Mouse (Mus musculus) CD4-positive, CD25-positive, alpha-beta regulatory T cell, adult 2 months (primary cell): ENCODE measurements at regions not wholly inside any gene's neighbourhood (a gene's known extent, or its start where the extent isn't known, plus 50 kb on each side); places are given as distances from the start of the nearest gene placed in this dataset.
"Not testable (repeated sequence)": the region's sequence is repeated elsewhere in the genome, so short reads cannot be mapped to it uniquely, and the experiment has no call there.

ENCODE experiments used
- DNase-seq: peaks from one replicate; pipeline ENCODE4 v3.0.0-alpha.2; 2012; ENCODE audit warnings: low read depth, low spot score

DNA sequence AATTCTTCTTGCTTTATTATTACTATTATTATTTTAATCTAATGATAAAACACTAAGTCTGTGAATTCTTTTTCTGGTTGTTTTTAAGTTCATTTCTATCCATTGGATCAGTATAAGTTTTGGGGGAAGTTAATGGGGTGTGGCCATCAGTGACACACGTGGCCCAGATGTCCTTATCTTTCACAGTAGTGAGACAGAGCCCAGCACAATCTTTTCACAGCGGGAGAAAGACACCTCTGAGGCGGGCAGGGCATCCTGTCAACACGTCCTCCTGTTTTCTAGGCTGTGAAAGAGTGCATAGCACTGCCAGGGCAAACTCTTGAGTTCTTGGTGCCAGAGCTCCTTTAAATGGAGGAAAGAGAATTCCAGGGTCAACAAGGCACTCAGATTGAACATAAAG lies 162.1 kb downstream of the Ifng start:
- DNase-seq = no peak

- no peak for DNase-seq
Observed at GRCm38 (mm10) chr10:118603857-118604414, 163.1 kb downstream of the Ifng start.

GRCm38 (mm10) chr10:118605156-118605821 lies 164.4 kb downstream of the Ifng start:
- DNase-seq = peak; percentile 53

DNA sequence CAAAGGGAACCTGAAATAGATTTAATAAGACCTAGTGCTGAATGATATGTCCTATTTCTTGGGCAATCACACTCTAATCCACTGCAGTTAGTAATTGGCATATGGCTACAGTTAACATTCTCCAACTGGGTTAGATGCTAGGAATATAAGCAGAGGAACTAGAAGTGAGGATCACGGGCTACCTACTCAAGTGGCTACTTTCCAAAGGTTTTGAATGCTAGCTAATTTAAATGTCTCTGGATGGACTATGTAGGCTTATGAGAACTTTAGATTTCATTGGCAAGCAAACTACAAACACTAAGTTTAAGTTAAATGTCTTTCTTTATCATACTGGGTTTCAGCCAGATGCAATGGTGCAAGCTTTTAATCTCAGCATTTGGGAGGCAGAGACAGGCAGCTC lies 166.6 kb downstream of the Ifng start:
- no peak for DNase-seq

- DNase-seq = no peak
Observed at GRCm38 (mm10) chr10:118608376-118609145, 167.7 kb downstream of the Ifng start.

GRCm38 (mm10) chr10:118609157-118609556 lies 168.3 kb downstream of the Ifng start:
- DNase-seq = no peak

DNA sequence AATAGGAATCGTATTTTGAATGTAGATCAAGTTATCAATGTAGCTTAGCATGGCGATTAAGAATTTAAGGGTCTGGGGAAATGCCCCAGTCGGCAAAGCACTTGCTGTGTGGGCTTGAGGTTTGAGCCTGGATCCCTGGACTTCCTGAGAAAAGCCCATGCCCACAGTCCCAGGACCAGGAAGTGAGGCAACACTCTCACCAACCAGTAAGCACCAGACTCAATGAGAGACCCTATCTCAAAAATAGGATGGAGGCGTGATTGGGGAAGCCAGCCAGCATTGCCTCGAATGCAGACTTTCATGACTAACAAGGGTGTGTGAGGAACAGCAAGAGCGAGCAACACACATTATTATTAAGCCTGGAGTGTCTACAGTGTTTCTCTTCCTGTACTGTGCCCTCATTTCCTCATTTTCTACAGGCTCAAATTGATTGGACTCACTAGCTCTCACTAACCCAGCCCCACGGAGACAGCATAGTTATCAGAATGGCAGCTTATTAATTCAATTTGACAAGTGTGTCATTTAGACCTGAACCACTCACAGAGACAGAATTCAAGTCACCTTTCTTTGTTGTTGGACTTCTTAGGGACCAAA lies 170.1 kb downstream of the Ifng start:
- no peak for DNase-seq

- DNase-seq = no peak
Observed at GRCm38 (mm10) chr10:118612091-118612490, 171.2 kb downstream of the Ifng start.

DNA sequence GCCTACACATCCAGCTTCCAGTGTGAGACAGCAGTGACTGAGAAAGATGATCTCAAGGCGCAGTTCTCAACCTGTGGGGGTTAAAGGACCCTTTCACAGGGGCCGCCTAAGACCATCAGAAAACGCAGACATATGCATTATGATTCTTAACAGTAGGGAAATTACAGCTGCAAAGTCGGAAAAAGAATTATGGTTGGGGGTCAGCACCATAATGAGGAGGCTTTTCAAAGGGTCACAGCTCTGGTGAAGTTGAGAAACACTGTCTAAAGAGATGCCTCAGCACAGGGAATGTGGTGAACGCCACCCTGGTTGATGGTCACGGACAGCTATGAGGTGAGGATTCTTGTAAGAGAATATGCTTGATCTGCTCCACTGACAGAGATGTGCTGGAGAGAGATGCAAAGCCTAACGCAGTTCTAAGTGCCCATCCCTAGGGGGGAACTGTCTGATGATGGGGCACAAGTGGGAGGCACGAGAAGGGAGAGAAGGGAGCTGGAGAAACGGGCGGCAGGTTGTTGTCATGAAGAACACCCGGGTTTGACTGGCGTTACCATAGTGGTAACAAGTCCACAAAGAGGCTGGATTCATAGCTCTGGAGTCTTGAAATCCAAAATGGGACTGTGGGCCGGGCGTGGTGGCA lies 172.3 kb downstream of the Ifng start:
- DNase-seq = no peak

DNA sequence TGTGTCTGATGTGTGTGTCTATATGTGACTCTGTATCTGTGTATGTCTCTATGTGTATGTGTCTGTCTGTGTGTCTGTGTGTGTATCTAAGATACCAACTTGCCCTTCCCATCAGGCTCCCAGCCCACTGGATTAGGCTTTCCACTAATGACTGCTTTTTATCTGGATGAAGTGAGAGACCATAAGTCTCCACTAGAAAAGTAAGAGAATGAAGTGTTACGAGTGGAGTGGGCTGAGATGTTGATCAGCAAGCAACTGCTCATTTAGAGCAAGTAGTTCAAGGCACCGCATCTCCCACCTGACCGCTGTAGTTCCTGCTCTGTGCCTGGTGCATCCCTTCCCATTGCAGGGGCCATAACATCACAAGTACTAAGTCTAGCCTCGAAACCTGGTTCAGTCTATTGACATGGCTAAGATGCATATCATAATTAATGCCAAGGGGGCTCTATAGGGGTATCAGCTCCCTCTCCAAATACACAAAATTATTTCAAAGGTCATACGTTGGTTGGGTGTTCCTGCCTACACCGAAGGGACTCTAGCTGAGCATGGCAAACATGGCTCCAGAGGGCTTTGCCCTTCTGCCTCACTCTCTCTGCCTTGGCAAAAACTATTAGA lies 173.5 kb downstream of the Ifng start:
- no peak for DNase-seq

GRCm38 (mm10) chr10:118615131-118616020 lies 174.5 kb downstream of the Ifng start:
- DNase-seq = no peak

DNA sequence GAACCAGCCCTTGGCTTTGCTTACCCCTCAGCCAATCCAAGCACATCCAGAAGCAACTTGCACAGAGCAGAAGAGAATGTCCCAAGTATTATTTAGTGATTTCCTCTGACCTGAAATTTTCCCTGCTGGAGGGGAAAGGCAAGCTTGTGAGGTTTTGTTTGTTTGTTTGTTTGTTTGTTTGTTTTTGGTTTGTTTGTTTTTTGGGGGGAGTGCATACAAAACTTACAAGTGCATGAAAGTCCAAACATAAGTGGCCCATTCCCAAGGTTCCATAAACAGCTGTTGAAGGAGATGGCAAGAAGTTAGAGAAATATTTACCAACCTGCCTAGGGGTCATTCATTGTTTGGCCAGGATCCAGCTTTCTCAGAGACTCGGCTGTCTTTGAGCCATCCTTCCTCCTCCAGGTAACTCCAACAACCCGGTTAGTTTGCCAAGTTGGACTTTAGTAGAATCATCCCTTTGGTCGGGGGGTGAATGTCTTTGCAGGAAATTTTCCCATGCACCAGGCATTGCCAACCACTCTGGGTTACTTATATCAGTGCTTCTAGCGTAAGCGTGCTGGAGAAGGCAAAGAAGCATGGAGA lies 175.3 kb downstream of the Ifng start:
- no peak for DNase-seq

- DNase-seq = no peak
Observed at GRCm38 (mm10) chr10:118617291-118618044, 176.6 kb downstream of the Ifng start.

DNA sequence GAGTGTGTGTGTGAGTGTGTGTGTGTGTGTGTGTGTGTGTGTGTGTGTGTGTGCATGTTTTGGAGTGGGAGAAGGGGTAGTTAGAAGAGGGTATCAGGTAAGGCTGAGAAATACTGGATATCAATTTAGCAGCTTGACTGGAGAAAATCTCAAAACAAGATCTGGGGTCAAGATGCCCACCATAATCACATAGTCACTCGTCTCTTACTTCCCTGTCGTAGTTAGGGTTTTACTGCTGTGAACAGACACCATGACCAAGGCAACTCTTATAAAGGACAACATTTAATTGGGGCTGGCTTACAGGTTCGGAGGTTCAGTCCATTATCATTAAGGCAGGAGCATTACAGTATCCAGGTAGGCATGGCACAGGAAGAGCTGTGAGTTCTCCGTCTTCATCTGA lies 177.4 kb downstream of the Ifng start:
- not testable (repeated sequence) for DNase-seq

DNA sequence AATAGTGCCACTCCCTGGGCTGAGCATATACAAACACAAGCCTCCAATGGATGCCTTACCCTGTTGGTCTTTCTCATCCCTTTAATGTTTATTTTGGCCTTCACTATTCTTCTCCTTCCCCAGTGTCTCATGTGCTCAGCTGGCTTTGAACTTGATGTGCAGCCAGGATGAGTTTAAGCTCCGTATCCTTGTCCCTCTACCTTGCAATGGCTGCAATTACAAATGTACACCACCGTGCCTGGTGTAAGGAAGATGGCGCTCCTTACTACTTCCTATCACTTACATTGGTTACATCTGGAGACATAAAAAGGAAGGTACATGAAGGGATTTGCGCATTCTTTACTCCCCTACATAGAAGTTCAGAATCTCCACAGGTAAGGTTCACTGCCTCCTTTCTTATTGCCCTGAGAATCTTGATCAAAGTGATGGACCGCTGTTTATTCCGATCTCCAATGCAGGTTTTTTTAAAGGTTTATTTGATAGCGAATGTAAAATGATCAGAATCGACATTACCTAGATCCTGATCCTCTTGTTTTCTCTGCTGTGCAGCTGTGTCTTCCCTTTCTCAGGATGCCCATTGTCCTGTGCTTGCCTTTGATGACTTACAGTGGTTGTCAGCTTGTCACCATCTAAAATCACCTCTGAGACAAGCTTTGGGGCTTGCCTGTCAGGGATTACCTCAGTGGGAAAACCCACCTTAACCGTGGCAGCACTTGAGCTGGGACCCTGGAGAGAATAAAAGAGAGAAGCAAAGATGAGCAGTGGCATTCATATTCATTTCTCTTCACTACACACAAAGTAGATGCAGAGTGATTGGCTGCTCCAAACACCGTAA lies 178.1 kb downstream of the Ifng start:
- no peak for DNase-seq

- DNase-seq = no peak
Observed at GRCm38 (mm10) chr10:118619601-118620000, 178.8 kb downstream of the Ifng start.

GRCm38 (mm10) chr10:118620611-118621010 lies 179.8 kb downstream of the Ifng start:
- no peak for DNase-seq

- no peak for DNase-seq
Observed at GRCm38 (mm10) chr10:118621546-118621945, 180.7 kb downstream of the Ifng start.

DNA sequence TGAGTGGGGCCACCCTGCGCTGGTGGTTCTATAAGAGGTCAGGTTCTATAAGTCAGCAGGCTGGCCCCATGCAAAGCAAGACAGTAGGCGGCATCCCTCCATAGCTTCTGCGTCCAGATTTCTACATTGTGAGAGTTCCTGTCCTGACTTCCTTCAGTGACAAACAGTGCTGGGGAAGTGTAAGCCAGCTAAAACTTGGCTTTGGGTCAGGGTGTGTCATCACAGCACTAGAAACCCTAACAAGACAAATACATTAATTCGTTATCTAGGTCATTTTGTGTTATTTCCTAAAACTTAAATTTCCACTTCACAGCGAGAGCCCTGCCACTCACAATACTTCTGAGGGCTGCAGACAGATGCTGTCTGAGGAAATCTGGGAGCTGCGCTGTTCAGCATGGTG lies 181.3 kb downstream of the Ifng start:
- DNase-seq = no peak
